Mouse (Mus musculus): Measurements from ENCODE around the gene Ctu1. TPM values are rescaled to one million over a fixed set of nuclear protein-coding genes. Genes with fewer than 3 reads are reported as not detected.
A peak's percentile ranks its signal among the peaks of the same experiment; 100 is the strongest.
"Not testable (repeated sequence)": the region's sequence is repeated elsewhere in the genome, so short reads cannot be mapped to it uniquely, and the experiment has no call there.

The Ctu1 gene
- total and polyA plus RNA-seq, 2 experiments from 2014 or later: 3.9 to 7.9 TPM

GRCm38 (mm10) chr7:43680960-43681359, 9.1 kb downstream of the Ctu1 start:
- TF ChIP-seq EP300 (IDR thresholded peaks at IDR 0.05; ENCODE audit: low read depth) (no peak), CTCF (IDR thresholded peaks at IDR 0.05; ENCODE audit: low read depth) (peak; percentile 76)
- Histone ChIP-seq H3K9ac (replicated peaks; ENCODE audit: low read depth, low read length) (no peak overlapping the region), H3K4me1 (ENCODE audit: control insufficient read depth, insufficient read depth) (no peaks in the 10 kb centered on the region), H3K27ac (ENCODE audit: low read depth) (no peak overlapping the region), H3K4me2 (ENCODE audit: low read depth, low read length) (no peak overlapping the region), H3K4me3 (ENCODE audit: low read depth, low read length) (no peak overlapping the region), H3K27me3 (ENCODE audit: control insufficient read depth, insufficient read depth, low read length) (no peaks in the 10 kb centered on the region), H3K36me3 (replicated peaks; ENCODE audit: control insufficient read depth, insufficient read depth, low read length) (peaks cover 26% of the 10 kb centered on the region), H3K9me3 (replicated peaks; ENCODE audit: control insufficient read depth, low read length) (no peaks in the 10 kb centered on the region)
- 14% methylated on average over 5 of the region's 5 CpGs for WGBS
- DNase-seq (ENCODE audit: low spot score): no peak
- no peak for ATAC-seq (ENCODE audit: insufficient read depth, low read depth)

GRCm38 (mm10) chr7:43682511-43682910, 10.7 kb downstream of the Ctu1 start:
- not testable (repeated sequence) for H3K4me1 ChIP-seq (ENCODE audit: control insufficient read depth, insufficient read depth); H3K4me3 ChIP-seq (ENCODE audit: low read depth, low read length); H3K9ac ChIP-seq (replicated peaks; ENCODE audit: low read depth, low read length); H3K4me2 ChIP-seq (ENCODE audit: low read depth, low read length); ATAC-seq (ENCODE audit: insufficient read depth, low read depth); H3K27ac ChIP-seq (ENCODE audit: low read depth); H3K9me3 ChIP-seq (replicated peaks; ENCODE audit: control insufficient read depth, low read length); DNase-seq (ENCODE audit: low spot score); H3K27me3 ChIP-seq (ENCODE audit: control insufficient read depth, insufficient read depth, low read length)
- peak; percentile 33 for TF ChIP-seq CTCF (IDR thresholded peaks at IDR 0.05; ENCODE audit: low read depth)
- 21% methylated on average over 1 of the region's 1 CpGs for WGBS
- peaks cover 10% of the 10 kb centered on the region for H3K36me3 ChIP-seq (replicated peaks; ENCODE audit: control insufficient read depth, insufficient read depth, low read length)

GRCm38 (mm10) chr7:43685088-43685487, 13.3 kb downstream of the Ctu1 start:
- no peak overlapping the region for H3K4me2 ChIP-seq (ENCODE audit: low read depth, low read length)
- H3K9me3 ChIP-seq (replicated peaks; ENCODE audit: control insufficient read depth, low read length): no peaks in the 10 kb centered on the region
- H3K9ac ChIP-seq (replicated peaks; ENCODE audit: low read depth, low read length): no peak overlapping the region
- H3K4me1 ChIP-seq (ENCODE audit: control insufficient read depth, insufficient read depth): no peaks in the 10 kb centered on the region
- H3K27ac ChIP-seq (ENCODE audit: low read depth): no peak overlapping the region
- WGBS: 44% methylated on average over 7 of the region's 7 CpGs
- H3K36me3 ChIP-seq (replicated peaks; ENCODE audit: control insufficient read depth, insufficient read depth, low read length): no peaks in the 10 kb centered on the region
- no peaks in the 10 kb centered on the region for H3K27me3 ChIP-seq (ENCODE audit: control insufficient read depth, insufficient read depth, low read length)
- H3K4me3 ChIP-seq (ENCODE audit: low read depth, low read length): no peak overlapping the region
- ATAC-seq (ENCODE audit: insufficient read depth, low read depth): peak; percentile 27; the same call in 1 of the 2 replicates
- no peak for DNase-seq (ENCODE audit: low spot score)
- no peak for TF ChIP-seq CTCF (IDR thresholded peaks at IDR 0.05; ENCODE audit: low read depth)
- no peak for TF ChIP-seq EP300 (IDR thresholded peaks at IDR 0.05; ENCODE audit: low read depth)

- Histone ChIP-seq H3K27ac (ENCODE audit: low read depth) (no peak within 1 kb of the TSS), H3K4me1 (ENCODE audit: control insufficient read depth, insufficient read depth) (no peaks in the 10 kb centered on the region), H3K27me3 (ENCODE audit: control insufficient read depth, insufficient read depth, low read length) (no peaks in the 10 kb centered on the region), H3K4me2 (ENCODE audit: low read depth, low read length) (no peak within 1 kb of the TSS), H3K4me3 (ENCODE audit: low read depth, low read length) (no peak within 1 kb of the TSS), H3K9me3 (replicated peaks; ENCODE audit: control insufficient read depth, low read length) (no peaks in the 10 kb centered on the region), H3K9ac (replicated peaks; ENCODE audit: low read depth, low read length) (no peak within 1 kb of the TSS), H3K36me3 (replicated peaks; ENCODE audit: control insufficient read depth, insufficient read depth, low read length) (no peaks in the 10 kb centered on the region)
- DNase-seq (ENCODE audit: low spot score): no peak
- ATAC-seq (ENCODE audit: insufficient read depth, low read depth): no peak
- no peak for TF ChIP-seq CTCF (IDR thresholded peaks at IDR 0.05; ENCODE audit: low read depth)
- no peak for TF ChIP-seq EP300 (IDR thresholded peaks at IDR 0.05; ENCODE audit: low read depth)
Measured at GRCm38 (mm10) chr7:43690118-43690517, 18.3 kb downstream of the Ctu1 start, which contains the start of gene Klk14. Gene Klk14 (plus strand): TSS chr7:43690418.

- Histone ChIP-seq H3K27me3 (ENCODE audit: control insufficient read depth, insufficient read depth, low read length) (0 out of 2 replicates have a peak, but pooled peaks cover 5% of the 10 kb centered on the region), H3K4me2 (ENCODE audit: low read depth, low read length) (no peak overlapping the region), H3K27ac (ENCODE audit: low read depth) (no peak overlapping the region), H3K4me1 (ENCODE audit: control insufficient read depth, insufficient read depth) (no peaks in the 10 kb centered on the region), H3K9ac (replicated peaks; ENCODE audit: low read depth, low read length) (no peak overlapping the region), H3K36me3 (replicated peaks; ENCODE audit: control insufficient read depth, insufficient read depth, low read length) (no peaks in the 10 kb centered on the region), H3K4me3 (ENCODE audit: low read depth, low read length) (no peak overlapping the region), H3K9me3 (replicated peaks; ENCODE audit: control insufficient read depth, low read length) (no peaks in the 10 kb centered on the region)
- DNase-seq (ENCODE audit: low spot score) (no peak), ATAC-seq (ENCODE audit: insufficient read depth, low read depth) (no peak)
- 66% methylated on average over 3 of the region's 3 CpGs for WGBS
- TF ChIP-seq EP300 (IDR thresholded peaks at IDR 0.05; ENCODE audit: low read depth) (no peak), CTCF (IDR thresholded peaks at IDR 0.05; ENCODE audit: low read depth) (no peak)
Measured at GRCm38 (mm10) chr7:43710031-43710430, 38.2 kb downstream of the Ctu1 start.

- 0 out of 2 replicates have a peak, but pooled peaks cover 5% of the 10 kb centered on the region for H3K27me3 ChIP-seq (ENCODE audit: control insufficient read depth, insufficient read depth, low read length)
- H3K9me3 ChIP-seq (replicated peaks; ENCODE audit: control insufficient read depth, low read length): no peaks in the 10 kb centered on the region
- no peak within 1 kb of the TSS for H3K9ac ChIP-seq (replicated peaks; ENCODE audit: low read depth, low read length)
- no peak within 1 kb of the TSS for H3K4me2 ChIP-seq (ENCODE audit: low read depth, low read length)
- no peak for ATAC-seq (ENCODE audit: insufficient read depth, low read depth)
- no peak for DNase-seq (ENCODE audit: low spot score)
- H3K4me1 ChIP-seq (ENCODE audit: control insufficient read depth, insufficient read depth): no peaks in the 10 kb centered on the region
- TF ChIP-seq CTCF (IDR thresholded peaks at IDR 0.05; ENCODE audit: low read depth): no peak
- WGBS: 47% methylated on average over 4 of the region's 4 CpGs
- no peaks in the 10 kb centered on the region for H3K36me3 ChIP-seq (replicated peaks; ENCODE audit: control insufficient read depth, insufficient read depth, low read length)
- H3K4me3 ChIP-seq (ENCODE audit: low read depth, low read length): no peak within 1 kb of the TSS
- H3K27ac ChIP-seq (ENCODE audit: low read depth): no peak within 1 kb of the TSS
Measured at GRCm38 (mm10) chr7:43712267-43712666, 40.5 kb downstream of the Ctu1 start, which contains the start of gene Klk13. Gene Klk13 (plus strand): TSS chr7:43712567.
